Mouse (Mus musculus) cortical plate, adult 2 months (tissue): Measurements from ENCODE around the gene Lrrc38. TPM values are rescaled to one million over a fixed set of nuclear protein-coding genes. Genes with fewer than 3 reads are reported as not detected.

Experiments
- H3K27ac ChIP-seq: fragments of 200-500 bp; 2 replicates; pipeline ENCODE4 v1.5.1; 2012; ENCODE audit warnings: low read length, control low read depth, inconsistent platforms; ENCODE audit not compliant: insufficient read depth
- H3K4me1 ChIP-seq: fragments of 200-500 bp; 2 replicates; pipeline ENCODE4 v1.6.1; 2011; ENCODE audit warnings: low read length; ENCODE audit not compliant: control insufficient read depth, insufficient read depth
- H3K4me3 ChIP-seq: fragments of 200-500 bp; 2 replicates; pipeline ENCODE4 v1.5.1; 2011; ENCODE audit warnings: mild to moderate bottlenecking, low read length, control low read depth; ENCODE audit not compliant: insufficient read depth
- CTCF ChIP-seq: fragments of 200-500 bp; IDR thresholded peaks from 2 replicates; pipeline ENCODE4 v1.5.1; 2011; ENCODE audit warnings: mild to moderate bottlenecking, control low read depth, low read length; ENCODE audit not compliant: insufficient read depth; ENCODE audit errors: extremely low read depth
- POLR2A ChIP-seq: fragments of 200-500 bp; IDR thresholded peaks from 2 replicates; pipeline ENCODE4 v1.6.1; 2011; ENCODE audit warnings: mild to moderate bottlenecking, low read length, control low read depth; ENCODE audit not compliant: insufficient read depth; ENCODE audit errors: extremely low read depth
- polyA plus RNA-seq: library from polyadenylated mRNA; depleted of rRNA; stranded (reverse); fragments of >200 nt; gene quantifications from 2 replicates; pipeline ENCODE4 v1.2.3, GENCODE M21; 2012; rRNA removed

The Lrrc38 gene
- 2.3 and 3.0 TPM in 2 replicates for polyA plus RNA-seq

GRCm38 (mm10) chr4:143349484-143349906 lies at the start of gene Lrrc38:
Gene Lrrc38, plus strand, starts transcription at chr4:143349757.
- TF ChIP-seq CTCF, result no peak
- no peak for TF ChIP-seq POLR2A
- H3K4me1 ChIP-seq, result no peaks in the 10 kb centered on the region
- peak within 1 kb of the TSS; percentile 32 for H3K4me3 ChIP-seq
- H3K27ac ChIP-seq, result no peak within 1 kb of the TSS

- H3K4me1 ChIP-seq, result no peaks in the 10 kb centered on the region
- no peak overlapping the region for H3K27ac ChIP-seq
- TF ChIP-seq CTCF (no peak), POLR2A (no peak)
- no peak overlapping the region for H3K4me3 ChIP-seq
These were observed 49.4 kb upstream of the Lrrc38 start for GRCm38 (mm10) chr4:143300113-143300688.

DNA sequence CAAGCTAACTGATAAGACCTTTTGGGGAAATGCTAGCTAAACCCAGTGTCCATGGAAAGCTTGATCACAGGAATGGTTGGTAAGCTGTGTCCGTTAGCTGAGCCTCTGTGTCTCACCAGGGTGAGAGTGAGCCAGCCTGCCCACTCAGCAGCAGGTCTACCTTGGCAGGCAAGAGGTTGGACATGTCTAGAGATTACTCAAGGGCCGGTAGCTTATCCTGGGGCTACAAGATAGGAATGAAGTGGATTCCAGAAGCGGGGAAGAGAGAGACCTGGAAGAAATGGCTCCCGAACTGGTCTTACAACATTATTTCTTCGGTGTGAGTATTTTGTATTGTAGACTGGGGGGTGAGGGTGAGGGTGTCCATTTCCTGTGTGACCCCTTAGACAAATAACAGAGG lies 48.5 kb upstream of the Lrrc38 start:
- Histone ChIP-seq H3K4me3 (no peak overlapping the region), H3K27ac (no peak overlapping the region), H3K4me1 (no peaks in the 10 kb centered on the region)
- TF ChIP-seq POLR2A, result no peak
- no peak for TF ChIP-seq CTCF

- no peak overlapping the region for H3K27ac ChIP-seq
- no peak for TF ChIP-seq CTCF
- TF ChIP-seq POLR2A, result no peak
- no peaks in the 10 kb centered on the region for H3K4me1 ChIP-seq
- H3K4me3 ChIP-seq, result no peak overlapping the region
These were observed 47.7 kb upstream of the Lrrc38 start for GRCm38 (mm10) chr4:143301875-143302274.

DNA sequence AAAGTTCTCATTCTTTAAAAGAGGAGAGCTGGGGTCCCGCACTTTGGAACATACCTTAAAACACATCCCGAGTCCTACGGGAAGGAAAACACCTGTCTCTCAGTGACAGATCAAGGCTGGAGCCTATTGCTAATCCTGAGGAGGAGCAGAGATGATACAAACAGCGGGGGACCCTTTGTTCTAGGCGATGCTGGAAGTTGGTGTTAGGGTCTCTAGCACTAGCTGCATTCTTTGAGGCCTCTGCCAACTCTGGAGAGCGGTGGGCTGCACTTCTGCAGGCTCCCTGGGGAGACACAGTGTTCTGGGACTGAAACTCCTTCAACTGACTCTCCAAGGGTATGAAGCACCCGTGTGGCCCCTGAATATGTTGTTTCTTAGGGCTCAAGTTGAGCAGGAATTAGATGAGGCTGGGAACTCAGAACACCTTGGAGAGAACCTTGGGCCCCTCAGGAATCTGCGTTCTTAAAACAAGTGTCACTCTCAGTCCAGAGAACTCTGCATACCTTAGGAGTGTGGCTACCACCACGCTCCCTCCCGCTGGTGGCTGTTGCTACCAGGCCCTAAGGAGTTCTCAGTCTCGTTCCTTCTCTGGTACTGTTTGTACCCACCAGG lies 47.2 kb upstream of the Lrrc38 start:
- Histone ChIP-seq H3K4me3 (no peak overlapping the region), H3K4me1 (no peaks in the 10 kb centered on the region), H3K27ac (no peak overlapping the region)
- no peak for TF ChIP-seq POLR2A

DNA sequence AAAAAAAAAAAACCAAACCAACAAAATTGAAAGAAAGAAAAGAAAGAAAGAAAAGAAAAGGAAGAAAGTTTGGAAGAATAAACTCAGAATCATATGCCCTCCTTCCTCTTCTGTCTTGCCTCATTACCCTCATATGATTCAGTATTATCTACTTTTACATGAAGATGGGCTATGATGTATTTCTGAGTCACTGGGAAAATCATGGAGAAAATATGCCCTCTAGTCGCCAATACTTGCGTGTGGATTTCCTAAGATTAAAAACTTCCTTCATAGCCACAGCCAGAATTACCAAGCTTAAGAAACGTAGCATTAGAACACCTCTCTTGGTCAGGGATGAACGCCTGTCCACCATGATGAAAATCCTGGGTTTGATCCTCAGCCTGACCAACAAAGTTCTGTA lies 44.5 kb upstream of the Lrrc38 start:
- Histone ChIP-seq H3K27ac (no peak overlapping the region), H3K4me1 (no peaks in the 10 kb centered on the region), H3K4me3 (no peak overlapping the region)
- no peak for TF ChIP-seq CTCF
- no peak for TF ChIP-seq POLR2A

GRCm38 (mm10) chr4:143305987-143306772 lies 43.4 kb upstream of the Lrrc38 start:
- no peak for TF ChIP-seq CTCF
- H3K27ac ChIP-seq, result no peak overlapping the region
- H3K4me3 ChIP-seq, result no peak overlapping the region

DNA sequence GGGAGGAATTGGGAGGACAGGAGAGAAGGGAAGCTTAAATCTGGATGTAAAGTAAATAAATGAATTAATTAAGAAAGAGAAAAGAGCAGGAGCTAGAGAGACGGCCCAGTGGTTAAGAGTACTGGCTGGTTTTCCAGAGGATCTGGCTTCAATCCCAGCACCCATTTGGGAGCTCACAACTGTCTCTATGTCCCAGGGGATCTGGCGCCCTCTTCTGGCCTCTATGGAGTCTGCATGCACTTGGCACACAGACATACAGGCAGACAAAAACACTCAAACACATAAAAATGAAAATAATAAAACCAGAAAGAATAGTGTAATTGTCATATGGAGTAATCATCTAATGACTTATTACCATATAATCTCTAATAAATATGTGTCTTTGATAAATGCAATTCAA lies 38.2 kb upstream of the Lrrc38 start:
- TF ChIP-seq POLR2A (no peak), CTCF (peak; percentile 36)
- Histone ChIP-seq H3K27ac (no peak overlapping the region), H3K4me1 (no peaks in the 10 kb centered on the region), H3K4me3 (no peak overlapping the region)

More at GRCm38 (mm10) chr4:143305987-143306772, 43.4 kb upstream of the Lrrc38 start:
- no peaks in the 10 kb centered on the region for H3K4me1 ChIP-seq

DNA sequence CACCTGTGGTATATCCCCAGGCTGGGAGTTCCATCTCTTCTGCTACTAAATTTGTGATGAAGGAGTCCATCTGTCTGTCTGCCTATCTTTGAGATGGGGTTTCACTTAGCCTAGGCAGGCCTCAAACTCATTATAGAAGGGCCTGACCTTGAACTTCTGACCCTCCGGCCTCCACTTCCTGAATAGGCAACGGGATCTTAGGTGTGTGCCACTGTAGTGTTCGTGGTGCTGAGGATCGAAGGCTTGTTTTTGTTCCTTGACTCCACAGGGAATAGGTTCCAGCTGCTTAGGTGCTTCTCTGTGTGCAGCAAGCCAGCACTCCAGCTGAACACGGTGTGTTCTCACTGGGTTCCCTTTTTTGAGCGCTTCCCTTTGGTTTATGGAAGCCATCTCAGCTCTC lies 36.3 kb upstream of the Lrrc38 start:
- TF ChIP-seq CTCF, result no peak
- no peak for TF ChIP-seq POLR2A
- Histone ChIP-seq H3K4me1 (no peaks in the 10 kb centered on the region), H3K27ac (no peak overlapping the region)

More for the DNA sequence above, 36.3 kb upstream of the Lrrc38 start:
- H3K4me3 ChIP-seq, result no peak overlapping the region
